Mouse (Mus musculus): ENCODE measurements around the gene Plekhh3. TPM values are rescaled to one million over a fixed set of nuclear protein-coding genes. Genes with fewer than 3 reads are reported as not detected.
A peak's percentile ranks its signal among the peaks of the same experiment; 100 is the strongest.

Gene Plekhh3
- 10 to 100 TPM in 1 of 2 experiments, 1 to 10 TPM in 1; 7.7 to 10.2 TPM for total RNA-seq (2021)
- long read RNA-seq, experiment 1, transcript Plekhh3-201 (13 exons, 3,056 nt): major isoform, 5 of 15 reads
- long read RNA-seq, experiment 1, partial matches to known transcripts: 1 of 15 reads
- long read RNA-seq, experiment 1, other reads (novel, unspliced or antisense): 5 of 15 reads
- long read RNA-seq, experiment 2, transcript Plekhh3-206 (13 exons, 3,010 nt): major isoform, 5 of 12 reads
- long read RNA-seq, experiment 2, partial matches to known transcripts: 2 of 12 reads
- long read RNA-seq, experiment 2, other reads (novel, unspliced or antisense): 5 of 12 reads

DNA sequence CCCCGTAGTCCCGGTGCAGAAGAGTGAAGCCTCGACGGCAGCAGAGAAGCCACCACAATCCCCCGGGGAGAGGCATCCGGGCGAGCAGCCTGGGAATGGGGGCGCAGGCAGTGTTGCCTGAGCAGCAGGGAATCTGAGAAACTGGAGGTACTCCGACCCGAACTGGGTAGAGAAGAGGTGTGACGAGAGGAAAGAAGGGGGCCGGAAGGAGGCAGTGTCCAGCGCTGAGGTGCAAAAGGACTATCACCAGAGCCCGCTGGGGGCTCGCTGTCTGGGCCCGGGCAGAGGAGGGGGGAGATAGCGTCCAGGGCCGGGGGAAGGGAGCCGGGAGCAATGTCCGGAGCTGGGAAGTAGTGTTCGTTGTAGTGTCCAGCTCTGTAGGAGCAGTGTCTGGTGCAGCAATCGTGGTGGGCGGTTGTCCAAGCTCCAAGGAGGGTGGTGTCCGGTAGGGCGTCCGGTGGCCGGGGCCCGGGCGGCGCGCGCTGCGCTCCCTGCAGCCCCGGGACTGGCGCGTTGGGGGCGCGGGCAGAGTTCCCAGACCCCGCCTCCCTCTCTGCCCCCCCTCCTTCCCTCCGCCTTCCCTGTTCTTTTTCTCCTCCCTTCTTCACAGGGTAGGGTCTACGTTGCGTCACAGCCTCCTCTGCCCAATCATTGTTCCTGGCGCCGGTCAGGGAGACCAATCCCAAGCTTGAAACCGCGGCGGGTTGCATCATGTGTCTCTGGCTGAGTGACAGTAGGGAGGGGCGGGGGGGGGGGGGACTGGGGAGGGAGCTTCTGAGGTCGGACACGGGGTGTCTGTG is at the start of gene Plekhh3:
TSS of gene Plekhh3 (minus strand) at position 541 of the 800 bp plus-strand sequence.
- DNase-seq (ENCODE audit: low spot score in 2 of 2): peak; percentile 96 to 98
- intact Hi-C loops (cut with DNase I): loop anchor here (5.0 to 10.0 kb wide), 2 partner anchors 46 to 74 kb away; partner anchors contain the start of gene Psmc3ip

DNA sequence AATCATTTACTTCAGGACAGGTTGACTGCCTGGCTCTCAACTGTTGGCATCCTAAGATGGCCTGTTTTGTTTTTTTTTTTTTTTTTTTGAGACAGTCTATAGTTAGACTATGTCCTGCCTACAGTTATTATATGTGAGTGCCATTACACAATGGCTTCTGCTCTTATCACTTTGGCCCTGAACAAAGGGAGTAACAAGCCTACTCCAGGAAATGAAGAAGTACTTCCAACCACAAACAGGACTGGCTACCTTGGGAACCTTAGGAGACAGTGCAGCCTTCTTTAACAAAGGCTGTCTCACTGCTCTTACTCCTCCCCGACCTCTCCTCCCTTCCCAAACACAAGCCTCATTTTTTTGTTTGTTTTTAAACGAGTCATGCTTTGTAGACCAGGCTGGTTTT is 49.7 kb upstream of the Plekhh3 start:
- intact Hi-C loops (cut with DNase I): loop anchor here (10.0 kb wide), 1 partner anchor 174 kb away; no protein-coding TSS in a partner anchor
- DNase-seq (ENCODE audit: low spot score in 2 of 2): no peak

DNA sequence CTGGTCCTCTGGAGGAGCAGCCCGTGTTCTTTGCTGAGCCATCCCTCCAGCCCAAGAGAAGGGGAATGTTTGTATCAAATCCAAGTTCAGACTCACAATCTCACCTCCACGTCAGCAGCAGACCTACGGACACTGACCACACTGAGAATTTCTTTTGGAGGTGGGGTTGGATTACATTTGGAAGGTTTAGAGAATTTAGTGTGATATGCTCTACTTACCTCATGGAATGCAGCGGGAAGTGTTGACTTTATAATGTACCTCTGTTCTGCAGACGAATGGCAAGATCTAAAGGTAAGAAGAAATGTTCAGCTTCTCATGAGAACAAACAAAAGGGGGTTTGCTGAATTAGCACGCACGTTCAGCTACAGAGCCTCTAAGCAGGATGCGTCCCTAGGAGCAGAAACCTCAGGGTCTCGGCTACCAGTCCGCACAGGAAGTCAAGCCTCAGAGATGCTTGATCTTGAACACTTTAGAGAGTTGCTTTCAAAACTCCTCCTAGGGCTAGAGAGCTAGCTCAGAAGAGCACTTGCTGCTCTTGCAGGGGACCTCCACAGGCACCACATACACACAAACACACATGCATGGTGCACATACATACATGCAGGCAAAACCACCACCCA is 47.4 kb upstream of the Plekhh3 start:
- DNase-seq (ENCODE audit: low spot score in 2 of 2): no peak
- intact Hi-C loops (cut with DNase I): no loop called here

DNA sequence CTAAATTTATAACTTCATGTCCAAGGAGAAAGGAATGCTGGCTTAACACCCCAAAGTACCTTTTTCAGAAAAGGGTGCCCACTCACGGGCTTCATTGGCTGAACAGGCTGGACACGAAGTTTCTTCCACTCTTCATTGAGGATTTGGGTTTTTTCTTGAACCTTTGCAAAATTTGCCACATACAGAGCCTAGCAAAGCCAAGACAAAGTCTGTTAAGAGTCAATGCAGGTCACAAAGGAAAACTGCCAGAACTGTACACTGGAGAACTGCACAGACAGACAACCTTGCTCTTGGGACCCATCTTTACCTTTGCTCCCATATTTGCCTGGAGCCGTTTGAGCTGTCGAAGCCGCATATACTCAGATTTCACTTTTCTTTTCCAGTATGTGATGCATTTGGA is 45.8 kb upstream of the Plekhh3 start:
- no peak for DNase-seq (ENCODE audit: low spot score in 2 of 2)
- intact Hi-C loops (cut with DNase I): no loop called here

DNA sequence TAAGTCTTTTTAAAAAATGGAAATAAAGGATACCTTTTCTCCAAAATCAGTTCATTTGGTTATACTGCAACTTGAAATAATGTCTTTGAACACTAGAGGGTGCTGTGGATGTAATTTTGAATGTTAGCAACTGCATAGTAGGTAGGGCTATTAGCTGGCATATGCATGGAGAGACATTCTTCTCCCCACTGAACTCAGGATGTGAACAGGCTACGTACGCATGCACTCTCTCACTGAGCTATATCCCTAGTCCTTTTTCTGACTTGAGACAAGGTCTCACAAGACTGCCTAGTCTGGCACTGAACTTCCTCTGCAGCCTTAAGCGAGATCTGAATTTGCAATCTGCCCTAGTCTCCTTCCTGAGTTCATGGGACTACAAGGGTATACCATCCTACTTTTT is 40.8 kb upstream of the Plekhh3 start:
- peak; percentile 65 to 85 for DNase-seq (ENCODE audit: low spot score in 2 of 2)
- intact Hi-C loops (cut with DNase I): loop anchor here (1.0 to 2.0 kb wide), 2 partner anchors 36 to 91 kb away; partner anchors contain the start of gene Becn1

DNA sequence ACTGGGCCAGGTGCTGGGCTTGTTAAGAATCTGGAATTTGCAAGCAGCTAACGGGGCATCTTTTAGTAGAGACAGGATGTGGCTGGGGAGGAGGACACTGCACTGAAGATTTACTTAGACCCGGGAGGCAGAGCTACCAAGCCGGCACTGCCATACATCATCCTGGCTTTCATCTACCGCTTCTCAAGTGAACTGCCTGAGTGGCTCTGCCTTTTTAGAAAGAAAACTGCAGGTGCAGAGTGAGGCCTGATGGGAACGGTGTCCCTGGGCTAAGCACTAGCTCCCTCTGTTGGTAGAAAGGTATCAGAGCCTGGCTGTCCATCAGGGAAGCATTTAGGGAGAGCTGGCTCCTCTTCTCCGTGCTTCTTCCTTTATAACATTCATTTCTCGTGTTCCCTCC is 29.8 kb upstream of the Plekhh3 start:
- intact Hi-C loops (cut with DNase I): no loop called here
- peak; percentile 67 to 78 for DNase-seq (ENCODE audit: low spot score in 2 of 2)

DNA sequence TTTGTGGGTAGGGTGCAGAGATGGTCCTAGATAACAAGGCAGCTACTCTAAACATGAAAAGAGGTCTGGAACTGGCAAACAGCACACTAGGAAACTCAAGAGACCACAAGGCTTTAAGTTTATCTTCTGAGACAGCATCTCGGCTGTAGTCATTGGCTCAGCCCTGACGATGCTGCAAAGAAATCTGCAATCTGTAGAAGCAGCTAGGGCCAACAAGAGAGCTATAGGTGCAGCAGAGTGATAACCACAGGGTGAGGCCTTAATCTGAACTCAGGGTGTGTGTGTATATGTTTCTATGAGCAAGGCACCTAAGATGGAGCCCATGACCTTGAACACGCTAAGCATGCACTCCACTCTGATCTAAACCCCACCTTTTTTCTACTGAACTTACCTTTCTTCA is 28.4 kb upstream of the Plekhh3 start:
- intact Hi-C loops (cut with DNase I): no loop called here

DNA sequence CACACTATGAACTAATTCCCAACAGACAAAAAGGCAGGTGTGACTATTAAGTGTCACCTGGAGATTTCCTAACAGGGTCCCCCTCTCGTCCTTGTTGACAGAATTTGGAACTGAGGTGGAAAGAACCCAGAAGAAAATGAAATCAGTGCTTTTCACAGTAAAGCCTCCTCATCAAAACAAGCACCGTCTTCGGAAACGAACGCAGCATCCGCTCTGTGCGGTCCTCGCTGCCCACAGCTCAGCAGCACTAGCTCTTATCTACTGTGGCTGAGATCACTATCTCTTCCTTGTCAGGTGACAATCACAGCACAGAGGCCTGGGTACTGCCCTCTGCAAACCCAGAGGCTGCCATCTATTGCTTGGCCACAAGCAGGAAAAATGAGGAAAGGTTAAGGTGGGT is 25.0 kb upstream of the Plekhh3 start:
- no peak for DNase-seq (ENCODE audit: low spot score in 2 of 2)
- intact Hi-C loops (cut with DNase I): no loop called here

More for the DNA sequence above, 28.4 kb upstream of the Plekhh3 start:
- no peak for DNase-seq (ENCODE audit: low spot score in 2 of 2)

DNA sequence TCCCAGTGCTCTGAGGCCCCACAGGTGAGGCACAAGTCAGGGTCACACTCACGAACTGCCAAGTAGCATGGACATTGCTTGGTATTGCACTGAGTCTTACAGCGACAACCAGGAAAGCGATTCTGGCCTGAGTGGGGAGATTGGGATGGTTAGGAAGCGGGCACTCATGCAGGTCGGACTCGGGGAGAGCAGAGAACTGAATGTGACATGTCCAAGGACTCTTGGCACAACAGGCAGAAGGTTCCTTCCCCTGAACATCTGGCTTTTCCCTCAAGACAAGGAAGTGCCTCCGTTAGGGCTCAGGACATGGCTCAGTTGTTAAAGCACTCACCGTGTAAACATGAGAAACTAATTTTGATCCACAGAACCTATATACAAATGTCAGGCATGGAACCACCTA is 24.4 kb upstream of the Plekhh3 start:
- no peak for DNase-seq (ENCODE audit: low spot score in 2 of 2)
- intact Hi-C loops (cut with DNase I): no loop called here

DNA sequence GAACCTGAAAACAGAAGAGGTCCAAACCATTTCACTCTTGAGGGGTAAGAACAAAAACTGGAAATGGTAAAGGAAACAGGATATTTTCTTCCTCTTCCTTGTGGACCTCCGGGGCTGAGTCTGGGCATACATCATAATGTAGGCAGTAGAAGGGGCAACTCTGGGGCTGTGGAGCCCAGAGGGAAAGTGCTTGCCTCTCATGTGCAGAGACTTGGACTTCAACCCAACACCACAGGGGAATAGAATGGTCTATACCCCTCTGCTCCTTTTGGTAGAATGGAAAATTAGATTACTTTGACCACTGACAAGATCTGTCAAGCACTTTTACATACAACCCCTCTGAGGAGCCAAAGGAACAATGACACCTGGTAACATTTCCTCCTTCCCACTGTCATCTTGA is 23.9 kb upstream of the Plekhh3 start:
- intact Hi-C loops (cut with DNase I): no loop called here
- no peak for DNase-seq (ENCODE audit: low spot score in 2 of 2)

DNA sequence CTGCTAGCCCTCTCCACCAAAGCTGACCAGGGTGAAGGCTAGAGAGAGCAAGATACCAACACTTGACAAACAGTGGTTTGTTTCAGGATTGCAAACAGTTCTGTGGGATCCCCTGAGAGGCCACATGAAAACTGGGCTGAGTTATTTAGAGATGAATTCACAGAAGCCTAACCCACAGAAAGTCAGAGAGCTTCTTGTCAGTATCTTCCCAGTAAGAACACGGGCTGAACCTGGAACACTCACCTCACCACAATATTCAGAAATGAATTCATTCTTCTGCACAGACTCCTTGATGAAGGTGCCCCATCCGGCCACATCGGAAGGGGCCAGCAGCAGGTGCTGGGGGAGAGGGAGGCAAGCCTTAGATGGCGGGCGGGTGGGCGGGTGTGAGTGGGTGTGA is 23.5 kb upstream of the Plekhh3 start:
- no peak for DNase-seq (ENCODE audit: low spot score in 2 of 2)
- intact Hi-C loops (cut with DNase I): no loop called here

DNA sequence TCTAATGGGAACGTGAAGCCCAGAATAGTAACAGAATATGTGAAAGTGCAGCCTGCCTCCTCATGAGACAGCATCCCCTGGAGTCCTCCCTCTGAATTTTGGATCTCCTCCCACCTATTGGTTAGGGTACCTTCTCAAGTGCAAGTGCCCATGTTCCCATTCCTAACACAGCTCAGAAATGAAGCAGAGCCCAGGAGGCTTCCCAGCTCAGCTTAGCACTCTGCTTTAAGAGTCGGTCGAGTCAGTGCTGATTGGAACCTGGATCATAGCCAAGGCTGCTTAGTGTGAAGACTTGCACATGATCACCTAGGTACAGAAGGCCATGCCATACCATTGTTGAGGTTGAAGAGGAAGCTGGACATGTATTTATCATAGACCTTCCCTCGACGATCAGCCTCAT is 23.0 kb upstream of the Plekhh3 start:
- no peak for DNase-seq (ENCODE audit: low spot score in 2 of 2)
- intact Hi-C loops (cut with DNase I): no loop called here

DNA sequence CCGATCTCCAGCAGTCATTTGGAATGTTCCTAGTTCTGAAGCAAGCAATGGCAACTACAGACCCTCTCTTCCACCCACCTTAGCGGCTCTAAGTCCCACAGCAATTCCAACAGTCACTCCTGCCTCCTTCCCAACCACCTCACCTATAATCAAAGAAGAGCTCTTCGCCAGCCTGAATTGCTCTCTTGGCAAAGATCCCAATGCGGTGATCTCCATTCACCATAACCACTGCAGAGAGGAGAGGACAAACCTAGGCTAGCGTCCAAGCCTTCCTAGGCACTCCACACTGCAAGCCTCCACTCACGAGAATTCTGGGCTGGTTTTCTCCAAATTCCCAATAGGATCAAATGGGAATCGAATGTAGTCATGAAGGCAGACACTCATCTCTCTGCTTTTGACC is 21.9 kb upstream of the Plekhh3 start:
- intact Hi-C loops (cut with DNase I): no loop called here
- no peak for DNase-seq (ENCODE audit: low spot score in 2 of 2)

DNA sequence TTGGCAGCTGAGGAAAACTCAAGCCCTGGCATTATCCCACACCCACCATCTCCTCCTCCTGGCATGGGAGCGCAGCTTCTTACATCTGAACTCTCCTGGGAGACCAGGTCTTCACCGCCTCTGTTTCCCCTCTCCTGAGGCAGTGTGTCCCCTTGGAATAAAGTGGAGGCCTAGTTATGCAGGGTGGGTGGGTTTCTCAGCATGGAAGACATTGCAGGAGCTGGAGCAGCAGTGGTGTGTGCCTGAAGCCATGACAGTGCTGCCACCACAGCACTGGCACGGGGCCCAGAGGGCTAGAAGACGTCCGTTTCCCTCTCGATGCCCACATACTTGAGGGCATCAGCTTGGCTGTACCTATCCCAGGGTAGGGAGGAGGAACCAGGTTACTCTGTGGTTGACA is 21.5 kb upstream of the Plekhh3 start:
- intact Hi-C loops (cut with DNase I): no loop called here
- DNase-seq (ENCODE audit: low spot score in 2 of 2): no peak

DNA sequence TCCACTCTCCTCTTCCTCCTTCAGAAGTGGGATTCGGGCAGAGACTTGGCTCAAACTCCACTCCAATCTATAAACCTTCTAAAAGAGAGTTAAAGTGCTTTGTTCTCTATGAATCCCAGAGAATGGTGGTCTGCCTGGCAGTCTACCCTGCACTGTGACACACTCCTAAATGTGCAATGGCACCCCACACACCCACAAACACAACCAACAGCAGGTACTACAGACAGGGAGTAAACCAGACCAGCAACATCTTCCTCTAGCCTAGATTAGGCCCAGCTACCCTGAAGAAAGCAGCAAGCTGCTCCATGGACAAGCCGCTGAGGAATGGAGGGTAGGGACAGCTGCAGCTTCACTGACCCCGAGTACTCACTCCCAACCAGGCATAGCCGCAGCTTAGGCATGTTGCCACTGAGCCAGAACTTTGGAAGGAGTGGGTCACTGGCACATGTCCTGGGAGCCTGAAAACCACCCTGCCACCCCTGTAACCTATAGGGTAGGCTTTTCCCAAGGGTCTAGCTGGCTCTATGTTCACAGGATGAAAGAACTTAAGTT is 20.8 kb upstream of the Plekhh3 start:
- DNase-seq (ENCODE audit: low spot score in 2 of 2): no peak
- intact Hi-C loops (cut with DNase I): no loop called here

DNA sequence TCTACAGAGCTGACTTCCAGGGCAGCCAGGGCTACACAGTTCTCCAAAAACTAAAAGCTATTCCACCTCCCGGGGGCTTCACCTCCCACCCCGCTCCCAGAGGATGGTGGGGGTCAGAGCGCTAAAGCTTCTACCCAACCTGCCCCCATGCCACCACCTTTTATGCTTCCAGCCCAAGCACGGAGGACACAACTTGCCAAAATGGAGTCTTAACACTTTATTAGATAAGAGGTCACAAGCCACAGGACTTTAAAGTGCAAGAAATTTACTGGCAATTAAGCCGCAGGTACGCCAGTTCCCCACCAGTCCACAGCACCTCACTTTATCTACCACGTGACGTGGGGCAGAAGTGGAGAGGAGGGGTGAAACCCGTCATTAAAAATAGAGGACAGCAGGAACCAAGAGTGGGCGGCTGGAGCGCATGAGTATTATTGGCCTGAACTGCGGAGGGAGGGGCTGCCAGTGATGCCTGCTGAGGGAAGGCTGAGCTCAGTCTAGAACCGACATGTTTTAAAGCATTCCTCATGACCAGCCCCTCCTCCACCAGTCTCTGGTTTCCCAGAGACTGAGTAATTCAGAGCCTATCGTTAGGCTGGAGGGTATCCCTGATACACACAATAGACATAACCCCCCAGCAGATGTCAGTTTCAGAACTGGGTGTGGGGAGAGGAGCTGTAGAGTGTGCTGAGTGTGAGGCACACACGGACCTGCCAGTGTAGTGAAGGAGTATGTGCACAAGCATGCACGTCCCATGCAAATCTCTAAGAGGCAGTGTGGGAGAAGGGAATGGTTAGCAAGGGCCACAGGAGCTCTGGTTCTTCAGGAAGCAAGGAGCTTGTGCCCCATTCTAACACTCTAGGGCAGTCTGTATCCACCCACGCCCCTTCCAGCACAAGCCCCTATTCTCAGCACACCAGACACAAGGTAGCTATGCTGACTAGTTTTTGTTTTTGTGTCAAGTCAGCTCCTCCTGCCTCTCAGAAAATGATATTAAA is 20.1 kb upstream of the Plekhh3 start:
- DNase-seq (ENCODE audit: low spot score in 2 of 2): no peak
- intact Hi-C loops (cut with DNase I): no loop called here

DNA sequence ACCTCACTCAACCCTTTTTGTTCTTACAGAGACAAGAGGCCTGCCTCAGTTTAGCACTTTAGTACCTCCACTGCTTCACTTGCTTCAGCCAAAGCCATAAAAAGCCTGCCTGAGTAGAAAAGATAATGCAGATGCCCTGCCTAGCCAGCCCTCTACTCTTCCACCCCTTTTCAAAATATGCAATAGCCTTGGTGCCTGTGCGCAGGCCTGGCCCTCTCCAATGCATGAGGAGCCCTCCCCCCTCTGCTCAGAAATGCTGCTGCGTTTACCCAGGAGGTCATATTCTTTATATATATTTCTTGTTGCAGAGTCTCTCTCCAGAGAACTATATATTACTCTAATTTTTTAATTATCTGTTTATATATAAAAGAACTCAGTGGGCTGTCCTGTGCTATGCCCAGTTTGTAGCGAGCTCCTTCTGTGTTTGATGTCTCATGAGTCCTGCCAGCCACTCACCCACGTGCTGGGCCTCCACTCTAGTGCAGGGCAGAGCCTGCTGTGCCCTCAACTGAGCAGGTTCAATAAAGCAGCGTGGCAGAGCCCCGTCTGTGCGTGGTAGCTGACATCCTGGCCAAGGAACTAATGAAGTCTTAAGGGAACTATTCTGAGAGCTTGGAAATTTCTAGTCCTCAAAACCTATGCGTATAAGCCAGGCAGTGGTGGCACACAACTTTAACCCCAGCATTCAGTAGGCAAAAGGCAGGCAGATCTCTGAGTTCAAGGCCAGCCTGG is 19.2 kb upstream of the Plekhh3 start:
- no peak for DNase-seq (ENCODE audit: low spot score in 2 of 2)

DNA sequence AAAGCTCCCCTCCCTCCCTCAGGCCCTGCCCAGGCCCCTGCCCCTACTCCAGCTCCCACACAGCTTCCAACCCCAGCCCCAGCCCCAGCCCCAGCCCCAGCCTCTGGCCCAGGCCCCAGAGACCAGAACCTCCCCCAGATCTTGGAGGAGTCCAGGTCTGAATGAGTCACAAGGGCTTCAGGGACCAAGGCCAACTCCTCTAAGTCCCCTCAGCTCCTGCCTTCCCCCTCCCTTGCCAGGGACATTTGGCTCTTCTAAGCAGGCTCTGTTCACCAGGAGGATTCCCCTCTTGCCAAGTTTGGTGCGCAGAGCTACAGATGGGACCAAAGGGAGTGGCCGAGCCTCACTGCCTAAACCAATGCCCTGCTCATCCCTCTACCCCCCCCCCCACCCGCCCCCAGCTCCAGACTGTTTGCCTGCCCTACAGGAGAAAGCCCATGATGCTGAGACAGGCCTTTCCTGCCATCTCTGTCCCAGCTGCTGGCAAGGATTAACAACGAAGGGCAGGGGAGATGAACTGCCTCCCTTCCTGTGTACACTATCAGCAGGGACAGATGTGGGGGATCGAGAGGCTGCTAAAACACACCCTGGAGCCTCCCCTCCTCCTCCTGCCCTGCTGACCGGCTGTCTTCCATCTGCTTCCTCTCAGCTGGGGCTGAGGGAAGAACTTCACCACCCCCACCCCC is 18.5 kb upstream of the Plekhh3 start:
- intact Hi-C loops (cut with DNase I): no loop called here
- DNase-seq (ENCODE audit: low spot score in 2 of 2): peak in 1 of 2 experiments; percentile 50

More for the DNA sequence above, 19.2 kb upstream of the Plekhh3 start:
- intact Hi-C loops (cut with DNase I): no loop called here
